Mouse (Mus musculus) cerebellum, adult (tissue): ENCODE results near the gene Cd244a.

Source experiments
- ATAC-seq: cut with Nextera tagmentation; 2 replicates; pipeline ENCODE4 v1.9.2; 2017; ENCODE audit warnings: mild to moderate bottlenecking, moderate library complexity, mixed read lengths; ENCODE audit not compliant: insufficient number of reproducible peaks, low FRiP score, low TSS enrichment

The Cd244a gene

GRCm38 (mm10) chr1:171568436-171568835 is 9.4 kb downstream of the Cd244a start:
- no peak for ATAC-seq

- no peak for ATAC-seq
These were observed 18.2 kb downstream of the Cd244a start for GRCm38 (mm10) chr1:171577168-171577567.

- no peak for ATAC-seq
These were observed 25.6 kb downstream of the Cd244a start for GRCm38 (mm10) chr1:171584584-171584983.

- no peak for ATAC-seq
These were observed 45.7 kb downstream of the Cd244a start for GRCm38 (mm10) chr1:171604686-171605085.

GRCm38 (mm10) chr1:171606656-171607055 is 47.7 kb downstream of the Cd244a start:
- no peak for ATAC-seq

GRCm38 (mm10) chr1:171607176-171607575 is 48.2 kb downstream of the Cd244a start, which contains the start of gene Ly9:
Gene Ly9 (minus strand): TSS chr1:171607410.
- ATAC-seq = no peak

- no peak for ATAC-seq
These were observed 51.0 kb downstream of the Cd244a start for GRCm38 (mm10) chr1:171610026-171610425.

GRCm38 (mm10) chr1:171610781-171611180 is 51.8 kb downstream of the Cd244a start:
- ATAC-seq = no peak

- ATAC-seq = no peak
These were observed 55.0 kb downstream of the Cd244a start for GRCm38 (mm10) chr1:171613962-171614361.

- ATAC-seq = no peak
These were observed 58.0 kb downstream of the Cd244a start for GRCm38 (mm10) chr1:171616881-171617515.

- no peak for ATAC-seq
These were observed 60.0 kb downstream of the Cd244a start for GRCm38 (mm10) chr1:171619001-171619400.

GRCm38 (mm10) chr1:171619645-171620044 is 60.7 kb downstream of the Cd244a start:
- ATAC-seq = no peak

- no peak for ATAC-seq
These were observed 61.1 kb downstream of the Cd244a start for GRCm38 (mm10) chr1:171620091-171620490.

- ATAC-seq = no peak
These were observed 68.8 kb downstream of the Cd244a start for GRCm38 (mm10) chr1:171627801-171628200.

GRCm38 (mm10) chr1:171629168-171629567 is 70.2 kb downstream of the Cd244a start:
- ATAC-seq = no peak

- no peak for ATAC-seq
These were observed 71.0 kb downstream of the Cd244a start for GRCm38 (mm10) chr1:171630041-171630440.

GRCm38 (mm10) chr1:171630912-171631311 is 71.9 kb downstream of the Cd244a start:
- ATAC-seq = no peak

GRCm38 (mm10) chr1:171631447-171631846 is 72.5 kb downstream of the Cd244a start:
- no peak for ATAC-seq

- ATAC-seq = no peak
These were observed 76.7 kb downstream of the Cd244a start for GRCm38 (mm10) chr1:171635696-171636095.

- ATAC-seq = no peak
These were observed 78.1 kb downstream of the Cd244a start for GRCm38 (mm10) chr1:171637101-171637500.

GRCm38 (mm10) chr1:171638686-171639085 is 79.7 kb downstream of the Cd244a start:
- ATAC-seq = no peak

- no peak for ATAC-seq
These were observed 81.8 kb downstream of the Cd244a start for GRCm38 (mm10) chr1:171640796-171641195.
